Mouse (Mus musculus): ENCODE data around the gene Ube2cbp. TPM values are rescaled to one million over a fixed set of nuclear protein-coding genes. Genes with fewer than 3 reads are reported as not detected.

Ube2cbp gene
- polyA plus RNA-seq, 1 experiment from 2014 or later: 5.0 TPM

DNA sequence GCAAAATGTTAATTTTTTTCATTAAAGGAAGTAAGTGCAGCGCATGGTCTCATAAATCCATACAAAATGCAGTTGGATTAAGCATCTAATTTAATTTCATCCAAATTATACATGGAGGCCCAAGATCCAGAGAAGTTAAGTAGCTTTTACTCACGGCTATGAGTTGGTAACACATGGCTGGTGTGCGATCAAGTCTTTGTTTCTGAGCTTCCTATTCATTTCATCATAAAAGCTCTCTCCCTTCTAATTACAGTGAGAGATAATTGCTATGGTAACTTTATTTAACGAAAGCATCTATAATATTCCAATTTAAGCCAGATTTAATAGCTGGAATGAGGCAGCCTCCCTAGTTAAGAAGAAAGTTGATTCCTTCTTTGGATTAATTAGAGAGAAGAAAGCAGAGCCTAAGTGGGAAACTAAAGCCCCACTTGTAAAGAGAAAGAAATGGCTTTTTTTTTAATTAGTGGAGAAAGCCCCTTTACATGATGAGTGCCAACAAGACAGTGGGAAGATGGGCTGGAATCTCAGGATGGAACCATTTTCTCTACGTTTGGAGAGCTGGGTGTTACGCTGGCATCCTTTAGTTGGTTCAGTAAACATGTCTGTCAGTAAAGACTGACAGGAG, 145.1 kb downstream of the Ube2cbp start:
- Histone ChIP-seq H3K27ac (ENCODE audit: poor library complexity, severe bottlenecking) (no peak overlapping the region), H3K9me3 (replicated peaks) (no peaks in the 10 kb centered on the region), H3K4me2 (no peak overlapping the region), H3K4me3 (no peak overlapping the region), H3K36me3 (no peaks in the 10 kb centered on the region), H3K4me1 (replicated peaks) (peaks cover 5% of the 10 kb centered on the region; the same call in 1 of the 2 replicates), H3K9ac (no peak overlapping the region), H3K27me3 (replicated peaks) (no peaks in the 10 kb centered on the region)
- 83% methylated on average over 6 of the region's 6 CpGs for WGBS
- no peak for ATAC-seq (ENCODE audit: insufficient number of reproducible peaks, low FRiP score)

DNA sequence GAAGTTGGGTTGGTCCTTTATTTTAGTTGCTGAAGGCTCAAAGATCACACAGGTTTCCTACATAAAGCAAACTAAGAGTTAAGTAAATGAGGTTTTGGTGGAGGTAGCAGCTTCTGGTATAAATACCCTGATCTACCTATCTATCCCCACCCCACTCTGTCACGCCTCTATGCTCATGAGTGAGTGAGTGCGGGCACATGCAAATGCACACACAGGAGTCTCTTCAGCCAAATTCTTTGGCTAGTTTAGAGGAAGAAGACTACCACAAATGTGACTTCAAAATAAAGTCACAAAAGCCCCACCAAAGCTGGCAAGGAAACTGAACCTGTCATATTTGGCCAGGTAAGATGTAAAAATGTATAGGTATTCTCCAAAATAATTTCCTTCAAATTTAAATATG, 149.1 kb downstream of the Ube2cbp start:
- no peaks in the 10 kb centered on the region for H3K27me3 ChIP-seq (replicated peaks)
- no peak overlapping the region for H3K27ac ChIP-seq (ENCODE audit: poor library complexity, severe bottlenecking)
- H3K9ac ChIP-seq: no peak overlapping the region
- H3K9me3 ChIP-seq (replicated peaks): 0 out of 2 replicates have a peak, but pooled peaks cover 6% of the 10 kb centered on the region
- no peaks in the 10 kb centered on the region for H3K4me1 ChIP-seq (replicated peaks)
- H3K36me3 ChIP-seq: no peaks in the 10 kb centered on the region
- 80% methylated on average over 2 of the region's 2 CpGs for WGBS
- no peak overlapping the region for H3K4me2 ChIP-seq
- no peak for ATAC-seq (ENCODE audit: insufficient number of reproducible peaks, low FRiP score)
- no peak overlapping the region for H3K4me3 ChIP-seq

DNA sequence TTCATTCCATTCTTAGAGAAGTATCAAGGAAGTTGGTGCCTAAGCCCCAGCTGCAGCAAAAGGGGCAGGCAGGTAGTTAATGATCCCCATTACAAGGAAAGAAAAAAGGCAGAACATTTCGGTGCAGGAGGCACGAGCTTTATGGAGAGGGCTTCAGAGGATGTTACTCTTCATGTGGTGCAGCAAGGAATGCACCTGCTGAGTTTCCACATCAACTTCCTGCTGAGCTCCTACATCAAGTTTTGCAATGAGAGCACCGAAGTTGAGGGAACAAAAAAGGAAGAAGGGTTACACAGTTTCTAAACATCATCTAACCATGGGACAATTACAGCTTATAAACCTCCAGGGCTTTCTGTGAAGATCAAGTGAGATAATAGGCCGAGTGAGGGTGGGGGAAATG, 156.1 kb downstream of the Ube2cbp start:
- Histone ChIP-seq H3K27ac (ENCODE audit: poor library complexity, severe bottlenecking) (no peak overlapping the region), H3K4me2 (no peak overlapping the region), H3K9ac (no peak overlapping the region), H3K4me1 (replicated peaks) (no peaks in the 10 kb centered on the region), H3K9me3 (replicated peaks) (0 out of 2 replicates have a peak, but pooled peaks cover 6% of the 10 kb centered on the region), H3K36me3 (no peaks in the 10 kb centered on the region), H3K4me3 (no peak overlapping the region), H3K27me3 (replicated peaks) (no peaks in the 10 kb centered on the region)
- no peak for ATAC-seq (ENCODE audit: insufficient number of reproducible peaks, low FRiP score)
- 59% methylated on average over 4 of the region's 4 CpGs for WGBS

GRCm38 (mm10) chr9:86306556-86306955, 158.2 kb downstream of the Ube2cbp start:
- Histone ChIP-seq H3K27ac (ENCODE audit: poor library complexity, severe bottlenecking) (no peak overlapping the region), H3K36me3 (no peaks in the 10 kb centered on the region), H3K4me1 (replicated peaks) (peaks cover 2% of the 10 kb centered on the region), H3K9ac (no peak overlapping the region), H3K4me3 (no peak overlapping the region), H3K9me3 (replicated peaks) (no peaks in the 10 kb centered on the region), H3K4me2 (no peak overlapping the region), H3K27me3 (replicated peaks) (no peaks in the 10 kb centered on the region)
- 88% methylated on average over 2 of the region's 2 CpGs for WGBS
- ATAC-seq (ENCODE audit: insufficient number of reproducible peaks, low FRiP score): no peak

DNA sequence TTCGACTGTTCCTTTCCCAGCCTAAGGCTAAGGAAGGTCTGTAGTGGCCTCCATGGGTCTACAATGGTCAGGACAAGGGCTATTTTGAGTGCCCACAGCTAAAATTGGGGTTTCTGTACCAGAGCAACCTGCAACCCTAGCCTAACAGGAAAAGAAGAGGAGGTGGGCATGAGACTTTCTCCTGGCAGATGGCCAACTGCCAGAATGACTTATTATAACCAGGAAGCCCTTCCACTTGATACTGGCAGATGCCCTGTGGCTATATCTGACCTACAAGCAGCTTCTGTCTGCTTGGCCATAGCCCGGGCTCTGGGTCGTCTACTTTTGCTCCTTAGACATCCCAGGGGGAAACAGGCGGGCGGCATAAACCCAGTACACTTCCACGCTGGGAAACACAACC, 163.3 kb downstream of the Ube2cbp start:
- Histone ChIP-seq H3K9me3 (replicated peaks) (no peaks in the 10 kb centered on the region), H3K27ac (ENCODE audit: poor library complexity, severe bottlenecking) (no peak overlapping the region), H3K4me1 (replicated peaks) (peaks cover 5% of the 10 kb centered on the region), H3K27me3 (replicated peaks) (no peaks in the 10 kb centered on the region), H3K4me2 (no peak overlapping the region), H3K4me3 (no peak overlapping the region), H3K36me3 (no peaks in the 10 kb centered on the region), H3K9ac (no peak overlapping the region)
- WGBS: 57% methylated on average over 6 of the region's 6 CpGs
- ATAC-seq (ENCODE audit: insufficient number of reproducible peaks, low FRiP score): no peak

DNA sequence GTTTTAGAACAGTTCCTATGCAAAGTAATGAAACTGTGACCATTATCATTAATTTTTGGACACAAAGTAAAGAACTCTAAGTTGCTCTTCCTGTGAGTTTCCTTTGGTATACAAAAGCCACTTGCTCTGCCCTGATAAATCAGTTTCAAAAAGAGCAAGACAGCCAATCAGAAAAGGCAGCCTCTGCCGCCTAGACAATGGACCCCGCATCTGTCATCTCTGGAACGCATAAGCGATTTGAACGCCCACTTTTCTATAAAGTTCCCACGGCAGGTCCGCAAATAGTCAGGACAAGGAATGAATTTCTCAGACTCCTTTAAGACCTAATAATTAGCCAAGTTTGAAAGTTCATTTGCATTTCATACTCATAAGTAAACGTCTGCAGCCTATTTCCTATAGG, 166.2 kb downstream of the Ube2cbp start:
- no peak overlapping the region for H3K9ac ChIP-seq
- 63% methylated on average over 8 of the region's 8 CpGs for WGBS
- no peaks in the 10 kb centered on the region for H3K27me3 ChIP-seq (replicated peaks)
- no peak overlapping the region for H3K27ac ChIP-seq (ENCODE audit: poor library complexity, severe bottlenecking)
- H3K4me2 ChIP-seq: no peak overlapping the region
- no peaks in the 10 kb centered on the region for H3K36me3 ChIP-seq
- no peak overlapping the region for H3K4me3 ChIP-seq
- no peaks in the 10 kb centered on the region for H3K9me3 ChIP-seq (replicated peaks)
- no peak for ATAC-seq (ENCODE audit: insufficient number of reproducible peaks, low FRiP score)
- H3K4me1 ChIP-seq (replicated peaks): peaks cover 5% of the 10 kb centered on the region

- Histone ChIP-seq H3K36me3 (no peaks in the 10 kb centered on the region), H3K27ac (ENCODE audit: poor library complexity, severe bottlenecking) (no peak overlapping the region), H3K4me1 (replicated peaks) (peaks cover 5% of the 10 kb centered on the region), H3K9ac (no peak overlapping the region), H3K4me2 (peak overlapping the region; percentile 35), H3K9me3 (replicated peaks) (no peaks in the 10 kb centered on the region), H3K27me3 (replicated peaks) (no peaks in the 10 kb centered on the region), H3K4me3 (no peak overlapping the region)
- ATAC-seq (ENCODE audit: insufficient number of reproducible peaks, low FRiP score): no peak
- WGBS: 35% methylated on average over 5 of the region's 5 CpGs
Observed at GRCm38 (mm10) chr9:86298131-86298530, 166.6 kb downstream of the Ube2cbp start.

GRCm38 (mm10) chr9:86296683-86297638, 167.8 kb downstream of the Ube2cbp start:
- WGBS: 74% methylated on average over 8 of the region's 8 CpGs

GRCm38 (mm10) chr9:86287570-86287954, 177.2 kb downstream of the Ube2cbp start:
- H3K27me3 ChIP-seq (replicated peaks): no peaks in the 10 kb centered on the region
- H3K9ac ChIP-seq: no peak overlapping the region
- no peak overlapping the region for H3K27ac ChIP-seq (ENCODE audit: poor library complexity, severe bottlenecking)
- H3K4me3 ChIP-seq: no peak overlapping the region
- 0 out of 2 replicates have a peak, but pooled peaks cover 1% of the 10 kb centered on the region for H3K4me1 ChIP-seq (replicated peaks)
- WGBS: 65% methylated on average over 3 of the region's 3 CpGs
- no peak overlapping the region for H3K4me2 ChIP-seq
- peaks cover 13% of the 10 kb centered on the region for H3K9me3 ChIP-seq (replicated peaks)
- no peak for ATAC-seq (ENCODE audit: insufficient number of reproducible peaks, low FRiP score)
- H3K36me3 ChIP-seq: no peaks in the 10 kb centered on the region

More at GRCm38 (mm10) chr9:86296683-86297638, 167.8 kb downstream of the Ube2cbp start:
- no peak overlapping the region for H3K4me3 ChIP-seq
- H3K27me3 ChIP-seq (replicated peaks): no peaks in the 10 kb centered on the region
- no peak overlapping the region for H3K27ac ChIP-seq (ENCODE audit: poor library complexity, severe bottlenecking)
- no peak for ATAC-seq (ENCODE audit: insufficient number of reproducible peaks, low FRiP score)
- H3K4me1 ChIP-seq (replicated peaks): peaks cover 5% of the 10 kb centered on the region
- H3K9me3 ChIP-seq (replicated peaks): no peaks in the 10 kb centered on the region
- H3K36me3 ChIP-seq: no peaks in the 10 kb centered on the region
- H3K4me2 ChIP-seq: no peak overlapping the region
- H3K9ac ChIP-seq: no peak overlapping the region

GRCm38 (mm10) chr9:86286830-86287569, 177.8 kb downstream of the Ube2cbp start:
- 0 out of 2 replicates have a peak, but pooled peaks cover 4% of the 10 kb centered on the region for H3K4me1 ChIP-seq (replicated peaks)
- H3K9me3 ChIP-seq (replicated peaks): peaks cover 13% of the 10 kb centered on the region
- H3K9ac ChIP-seq: no peak overlapping the region
- no peak overlapping the region for H3K4me3 ChIP-seq
- 90% methylated on average over 2 of the region's 2 CpGs for WGBS
- no peak overlapping the region for H3K27ac ChIP-seq (ENCODE audit: poor library complexity, severe bottlenecking)
- no peak for ATAC-seq (ENCODE audit: insufficient number of reproducible peaks, low FRiP score)
- H3K36me3 ChIP-seq: no peaks in the 10 kb centered on the region
- H3K27me3 ChIP-seq (replicated peaks): no peaks in the 10 kb centered on the region
- no peak overlapping the region for H3K4me2 ChIP-seq

DNA sequence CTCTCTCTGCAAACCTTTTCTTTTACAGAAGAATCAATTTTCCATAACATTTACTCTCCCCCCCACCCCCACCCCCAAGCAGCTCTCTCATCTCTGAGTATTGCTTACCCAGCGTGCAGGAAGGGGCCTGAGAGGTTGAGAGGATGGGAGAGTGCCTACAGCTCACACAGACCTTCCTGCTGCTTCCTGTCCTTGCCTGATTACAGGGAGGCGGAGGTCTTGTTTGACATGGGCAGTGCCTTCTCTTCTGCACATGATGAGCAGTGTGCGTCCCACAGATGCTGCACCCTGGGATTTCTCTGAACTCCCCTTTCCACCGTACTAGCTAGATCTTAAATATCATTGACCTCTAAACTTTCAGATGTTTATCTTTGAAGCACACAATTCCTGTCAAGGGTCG, 182.2 kb downstream of the Ube2cbp start:
- Histone ChIP-seq H3K4me1 (replicated peaks) (peaks cover 16% of the 10 kb centered on the region), H3K9me3 (replicated peaks) (peaks cover 13% of the 10 kb centered on the region), H3K27ac (ENCODE audit: poor library complexity, severe bottlenecking) (no peak overlapping the region), H3K36me3 (no peaks in the 10 kb centered on the region), H3K4me3 (no peak overlapping the region), H3K4me2 (no peak overlapping the region), H3K9ac (no peak overlapping the region), H3K27me3 (replicated peaks) (no peaks in the 10 kb centered on the region)
- WGBS: 53% methylated on average over 5 of the region's 5 CpGs
- no peak for ATAC-seq (ENCODE audit: insufficient number of reproducible peaks, low FRiP score)

All from heart, embryonic 12.5 days (tissue).